Mouse (Mus musculus): ENCODE results near the gene Phb.

DNA sequence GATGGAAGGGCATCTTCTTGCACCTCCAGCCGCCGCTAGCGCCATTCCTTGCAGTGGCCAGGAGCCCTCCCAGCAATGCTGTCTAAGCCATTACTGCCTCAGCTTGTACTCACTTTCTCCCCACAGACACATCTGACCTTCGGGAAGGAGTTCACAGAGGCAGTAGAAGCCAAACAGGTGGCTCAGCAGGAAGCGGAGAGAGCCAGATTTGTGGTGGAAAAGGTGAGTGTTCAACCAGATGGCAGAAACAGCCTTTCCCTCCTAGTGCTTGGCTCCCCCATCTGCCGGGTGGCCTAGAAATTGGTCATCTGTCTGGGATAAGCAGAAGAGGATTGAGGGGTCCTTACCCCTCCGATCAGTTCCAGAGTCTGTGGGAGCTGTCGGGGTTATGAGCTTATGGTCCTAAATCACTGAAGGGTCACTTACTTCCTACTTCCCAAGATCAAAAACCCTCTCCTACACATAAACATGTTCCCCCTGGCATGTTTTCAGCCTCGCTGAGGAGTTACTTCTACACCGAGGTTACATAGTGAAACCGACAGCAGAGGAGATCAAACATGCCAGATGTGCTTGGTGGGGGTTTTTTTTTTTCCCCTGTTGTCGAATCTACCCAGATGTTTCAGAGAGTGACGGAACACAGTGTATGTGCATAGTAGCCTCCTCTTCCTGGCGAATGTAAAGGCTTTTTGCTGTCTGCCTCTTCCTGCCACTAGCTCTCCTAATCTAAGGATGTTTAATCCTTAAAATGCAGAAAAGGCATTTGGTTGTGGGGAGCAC is 11.4 kb downstream of the Phb start:
- TF ChIP-seq CTCF (IDR thresholded peaks at IDR 0.05; ENCODE audit: low read depth, low read length) (no peak), POLR2A (IDR thresholded peaks at IDR 0.05; ENCODE audit: extremely low read depth, insufficient read depth, low read length) (no peak)

Data from liver, adult 2 months (tissue).